Mouse (Mus musculus) bone marrow, adult 2 months (tissue): ENCODE measurements at regions not wholly inside any gene's neighbourhood (a gene's known extent, or its start where the extent isn't known, plus 50 kb on each side); places are given as distances from the start of the nearest gene placed in this dataset.

Experiments used
- CTCF ChIP-seq: fragments of 200-500 bp; IDR thresholded peaks from 2 replicates; pipeline ENCODE4 v1.5.1; 2011; ENCODE audit warnings: low read length, control low read depth; ENCODE audit not compliant: control insufficient read depth, insufficient read depth
- POLR2A ChIP-seq: fragments of 200-500 bp; IDR thresholded peaks from 2 replicates; pipeline ENCODE4 v1.6.1; 2011; ENCODE audit warnings: low read depth, mild to moderate bottlenecking, control low read depth, low read length, borderline replicate concordance; ENCODE audit not compliant: control insufficient read depth

GRCm38 (mm10) chr14:53904578-53904977 lies 349.3 kb downstream of the Dad1 start:
- no peak for TF ChIP-seq CTCF
- TF ChIP-seq POLR2A = no peak
